Mouse (Mus musculus): Measurements from ENCODE around the gene Pla2g5.

Gene Pla2g5

GRCm38 (mm10) chr4:138801631-138802030 is 61.7 kb downstream of the Pla2g5 start:
- no peak for DNase-seq (ENCODE audit: extremely low read depth, insufficient read length, low spot score)

GRCm38 (mm10) chr4:138800134-138800744 is 63.0 kb downstream of the Pla2g5 start:
- no peak for DNase-seq (ENCODE audit: extremely low read depth, insufficient read length, low spot score)

- DNase-seq (ENCODE audit: extremely low read depth, insufficient read length, low spot score), result no peak
Measured at GRCm38 (mm10) chr4:138797217-138797570, 66.1 kb downstream of the Pla2g5 start.

GRCm38 (mm10) chr4:138796513-138797216 is 66.6 kb downstream of the Pla2g5 start:
- DNase-seq (ENCODE audit: extremely low read depth, insufficient read length, low spot score), result no peak

GRCm38 (mm10) chr4:138794344-138794743 is 68.9 kb downstream of the Pla2g5 start:
- no peak for DNase-seq (ENCODE audit: extremely low read depth, insufficient read length, low spot score)

GRCm38 (mm10) chr4:138793276-138793675 is 70.0 kb downstream of the Pla2g5 start:
- DNase-seq (ENCODE audit: extremely low read depth, insufficient read length, low spot score), result no peak

- DNase-seq (ENCODE audit: extremely low read depth, insufficient read length, low spot score), result no peak
Measured at GRCm38 (mm10) chr4:138792599-138792998, 70.7 kb downstream of the Pla2g5 start.

- no peak for DNase-seq (ENCODE audit: extremely low read depth, insufficient read length, low spot score)
Measured at GRCm38 (mm10) chr4:138791452-138791851, 71.8 kb downstream of the Pla2g5 start.

- DNase-seq (ENCODE audit: extremely low read depth, insufficient read length, low spot score), result no peak
Measured at GRCm38 (mm10) chr4:138788381-138788780, 74.9 kb downstream of the Pla2g5 start.

GRCm38 (mm10) chr4:138786141-138786540 is 77.1 kb downstream of the Pla2g5 start:
- no peak for DNase-seq (ENCODE audit: extremely low read depth, insufficient read length, low spot score)

GRCm38 (mm10) chr4:138785721-138786120 is 77.6 kb downstream of the Pla2g5 start:
- no peak for DNase-seq (ENCODE audit: extremely low read depth, insufficient read length, low spot score)

GRCm38 (mm10) chr4:138782098-138782497 is 81.2 kb downstream of the Pla2g5 start:
- peak; percentile 18 for DNase-seq (ENCODE audit: extremely low read depth, insufficient read length, low spot score)

- no peak for DNase-seq (ENCODE audit: extremely low read depth, insufficient read length, low spot score)
Measured at GRCm38 (mm10) chr4:138780300-138780699, 83.0 kb downstream of the Pla2g5 start.

- no peak for DNase-seq (ENCODE audit: extremely low read depth, insufficient read length, low spot score)
Measured at GRCm38 (mm10) chr4:138777417-138778407, 85.6 kb downstream of the Pla2g5 start.

- no peak for DNase-seq (ENCODE audit: extremely low read depth, insufficient read length, low spot score)
Measured at GRCm38 (mm10) chr4:138775435-138775834, 87.8 kb downstream of the Pla2g5 start, which contains the start of gene Pla2g2d. Pla2g2d (plus strand) TSS chr4:138775735.

GRCm38 (mm10) chr4:138772386-138772785 is 90.9 kb downstream of the Pla2g5 start:
- no peak for DNase-seq (ENCODE audit: extremely low read depth, insufficient read length, low spot score)

- no peak for DNase-seq (ENCODE audit: extremely low read depth, insufficient read length, low spot score)
Measured at GRCm38 (mm10) chr4:138771970-138772369, 91.3 kb downstream of the Pla2g5 start.

- no peak for DNase-seq (ENCODE audit: extremely low read depth, insufficient read length, low spot score)
Measured at GRCm38 (mm10) chr4:138762266-138762665, 101.0 kb downstream of the Pla2g5 start.

- no peak for DNase-seq (ENCODE audit: extremely low read depth, insufficient read length, low spot score)
Measured at GRCm38 (mm10) chr4:138757416-138757815, 105.9 kb downstream of the Pla2g5 start, which contains the start of gene Pla2g2f. Pla2g2f (minus strand) TSS chr4:138757626.

- no peak for DNase-seq (ENCODE audit: extremely low read depth, insufficient read length, low spot score)
Measured at GRCm38 (mm10) chr4:138755983-138756382, 107.3 kb downstream of the Pla2g5 start.

- no peak for DNase-seq (ENCODE audit: extremely low read depth, insufficient read length, low spot score)
Measured at GRCm38 (mm10) chr4:138755439-138755838, 107.8 kb downstream of the Pla2g5 start.

All from 3134 (cell line).